ENCODE assay signal across 7 mouse cellular contexts in genomic region chr10:78464792-78465207, GRCm38 (mm10). TPM values are rescaled to one million over a fixed set of nuclear protein-coding genes. Genes with fewer than 3 reads are reported as not detected.
DNase-seq lines count a peak whose midpoint lies in the region; ATAC-seq lines count a peak whose summit lies in the region.

Gene Pdxk (minus strand): TSS chr10:78464975.

- H3K27ac ChIP-seq in embryonic facial prominence, embryonic 11.5 days (replicated peaks; ENCODE audit: low read depth, low read length): no peak within 1 kb of the TSS
- H3K27ac ChIP-seq in limb, embryonic 11.5 days (replicated peaks; ENCODE audit: low read depth, low read length): no peak within 1 kb of the TSS
- H3K27ac ChIP-seq in midbrain, embryonic 14.5 days (replicated peaks; ENCODE audit: low read depth, low read length): peak within 1 kb of the TSS; percentile 52; the same call in 1 of the 2 replicates

- peak within 1 kb of the TSS; percentile 65 for H3K4me3 ChIP-seq in embryonic facial prominence, embryonic 11.5 days (ENCODE audit: low read depth, low read length)
- peak within 1 kb of the TSS; percentile 57 for H3K4me3 ChIP-seq in limb, embryonic 11.5 days (ENCODE audit: low read depth, low read length)
- peak within 1 kb of the TSS; percentile 71 for H3K4me3 ChIP-seq in midbrain, embryonic 14.5 days (replicated peaks; ENCODE audit: low read depth, low read length)

- no peaks in the 10 kb centered on the region for H3K9me3 ChIP-seq in embryonic facial prominence, embryonic 11.5 days (replicated peaks; ENCODE audit: control insufficient read depth, low read length)
- no peaks in the 10 kb centered on the region for H3K9me3 ChIP-seq in limb, embryonic 11.5 days (ENCODE audit: control insufficient read depth, low read length)
- no peaks in the 10 kb centered on the region for H3K9me3 ChIP-seq in midbrain, embryonic 14.5 days (ENCODE audit: control insufficient read depth, low read length)

- H3K27me3 ChIP-seq in embryonic facial prominence, embryonic 11.5 days (ENCODE audit: control insufficient read depth, insufficient read depth, low read length): 0 out of 2 replicates have a peak, but pooled peaks cover 2% of the 10 kb centered on the region
- H3K27me3 ChIP-seq in limb, embryonic 11.5 days (ENCODE audit: control insufficient read depth, insufficient read depth, low read length): no peaks in the 10 kb centered on the region
- no peaks in the 10 kb centered on the region for H3K27me3 ChIP-seq in midbrain, embryonic 14.5 days (ENCODE audit: control insufficient read depth, insufficient read depth, low read length)

- ATAC-seq in embryonic facial prominence, embryonic 11.5 days (replicated peaks; ENCODE audit: insufficient number of reproducible peaks, low FRiP score, low TSS enrichment, low read depth): peak; percentile 90
- peak; percentile 91 for ATAC-seq in limb, embryonic 11.5 days (ENCODE audit: insufficient number of reproducible peaks, low FRiP score, low TSS enrichment, low read depth)
- peak; percentile 90 for ATAC-seq in midbrain, embryonic 14.5 days (ENCODE audit: low FRiP score, low TSS enrichment)

- H3K36me3 ChIP-seq in embryonic facial prominence, embryonic 11.5 days (replicated peaks; ENCODE audit: control insufficient read depth, insufficient read depth, low read depth, low read length): no peaks in the 10 kb centered on the region
- H3K36me3 ChIP-seq in limb, embryonic 11.5 days (ENCODE audit: control insufficient read depth, insufficient read depth, low read length): no peaks in the 10 kb centered on the region
- H3K36me3 ChIP-seq in midbrain, embryonic 14.5 days (ENCODE audit: control insufficient read depth, insufficient read depth, low read length): no peaks in the 10 kb centered on the region

- H3K4me1 ChIP-seq in embryonic facial prominence, embryonic 11.5 days (ENCODE audit: control insufficient read depth, insufficient read depth, low read length): peaks cover 5% of the 10 kb centered on the region; the same call in 1 of the 2 replicates
- peaks cover 7% of the 10 kb centered on the region for H3K4me1 ChIP-seq in limb, embryonic 11.5 days (ENCODE audit: control insufficient read depth, insufficient read depth, low read length)
- peaks cover 9% of the 10 kb centered on the region for H3K4me1 ChIP-seq in midbrain, embryonic 14.5 days (ENCODE audit: control insufficient read depth, insufficient read depth, low read length)

- peak; percentile 95 for DNase-seq in adrenal gland, postnatal 14 days
- DNase-seq in embryonic facial prominence, embryonic 11.5 days (ENCODE audit: low spot score): peak; percentile 94
- peak; percentile 100 for DNase-seq in heart, adult 11 months
- DNase-seq in kidney, adult 18-20 months: peak; percentile 98
- peak; percentile 91 for DNase-seq in limb, embryonic 11.5 days (ENCODE audit: low spot score)
- DNase-seq in midbrain, embryonic 14.5 days: peak; percentile 94
- DNase-seq in spleen, adult 18-20 months: peak; percentile 95

- H3K4me2 ChIP-seq in embryonic facial prominence, embryonic 11.5 days (ENCODE audit: low read depth, low read length): peak within 1 kb of the TSS; percentile 99
- peak within 1 kb of the TSS; percentile 99 for H3K4me2 ChIP-seq in limb, embryonic 11.5 days (ENCODE audit: low read depth, severe bottlenecking)
- H3K4me2 ChIP-seq in midbrain, embryonic 14.5 days (ENCODE audit: low read length): peak within 1 kb of the TSS; percentile 99

- peak within 1 kb of the TSS; percentile 62 for H3K9ac ChIP-seq in embryonic facial prominence, embryonic 11.5 days (replicated peaks; ENCODE audit: low read length)
- peak within 1 kb of the TSS; percentile 74 for H3K9ac ChIP-seq in limb, embryonic 11.5 days (ENCODE audit: low read length)
- peak within 1 kb of the TSS; percentile 69 for H3K9ac ChIP-seq in midbrain, embryonic 14.5 days (replicated peaks; ENCODE audit: low read length)

- under 1% methylated on average over 35 of the region's 35 CpGs for WGBS in embryonic facial prominence, embryonic 11.5 days
- WGBS in limb, embryonic 11.5 days: under 1% methylated on average over 35 of the region's 35 CpGs
- under 1% methylated on average over 35 of the region's 35 CpGs for WGBS in midbrain, embryonic 14.5 days

RNA-seq across cellular contexts. Expression of gene Pdxk, which starts in this region (rescaled TPM):
- total RNA-seq in adrenal gland, postnatal 14 days (2021): 21.5 and 26.2 TPM in 2 replicates
- polyA plus RNA-seq in embryonic facial prominence, embryonic 11.5 days (2014; fragmentation: Nextera tagmentation; extraction: Ambion mirVana): 6.6 and 7.4 TPM in 2 replicates
- 8.3 and 9.2 TPM in 2 replicates for polyA plus RNA-seq in limb, embryonic 11.5 days (2014; fragmentation: Nextera tagmentation; extraction: Ambion mirVana)
- polyA plus RNA-seq in midbrain, embryonic 14.5 days (2014; fragmentation: Nextera tagmentation; extraction: Ambion mirVana): 22.6 and 23.7 TPM in 2 replicates
